Mouse (Mus musculus): ENCODE data around the gene 4930522H14Rik.

DNA sequence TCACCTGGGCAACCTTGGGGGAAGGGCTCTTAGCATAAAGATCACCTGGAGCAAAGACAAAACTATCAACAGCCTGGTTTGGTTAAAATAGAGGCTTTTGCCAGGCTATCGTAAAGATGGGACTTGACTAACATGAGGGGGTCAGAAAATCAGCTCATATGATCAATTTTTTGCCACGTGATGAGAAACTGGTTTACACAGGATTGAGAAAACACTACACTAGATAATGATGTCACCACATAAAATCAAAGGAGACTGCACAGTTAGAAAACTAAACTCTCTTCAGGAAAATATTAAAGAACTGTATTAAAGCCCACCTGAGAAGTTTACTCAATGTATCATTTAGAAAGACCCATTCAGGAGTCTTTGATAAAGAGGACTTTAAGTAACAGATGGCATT is 56.0 kb downstream of the 4930522H14Rik start:
- no peak for TF ChIP-seq CTCF (IDR thresholded peaks at IDR 0.05; ENCODE audit: control insufficient read depth, insufficient read depth, insufficient replicate concordance, low read depth, low read length)
- TF ChIP-seq POLR2A (IDR thresholded peaks at IDR 0.05; ENCODE audit: control insufficient read depth, low read depth, low read length), result no peak
